25 mouse cellular contexts compared by ENCODE assay signal in the genomic region with DNA sequence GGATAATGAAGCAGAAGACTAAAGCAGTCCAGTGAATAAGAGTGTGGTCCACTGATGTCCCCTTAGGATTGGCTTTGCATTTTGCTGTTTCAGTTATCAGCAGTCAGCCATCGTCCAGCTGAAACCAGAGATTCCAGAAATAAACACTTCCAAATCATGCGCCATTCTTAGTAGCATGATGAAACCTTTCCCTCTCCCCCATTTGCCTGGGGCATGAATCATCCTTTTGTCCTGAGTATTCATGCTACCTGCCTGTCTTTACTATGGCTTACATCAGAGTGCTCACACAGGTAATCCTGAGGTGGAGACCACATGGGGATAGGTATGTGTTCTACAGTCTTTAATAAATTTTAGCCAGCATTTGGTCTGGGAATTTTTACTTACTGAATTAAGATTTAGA. TPM values are rescaled to one million over a fixed set of nuclear protein-coding genes. Genes with fewer than 3 reads are reported as not detected.
"Had no signal": no experiment of that assay in that cellular context is flagged by ENCODE, and none has a peak within 500 bp of the region (broad histone marks: within the 10 kb centered on the region; RNA-seq: fewer than 3 reads in every experiment).

No protein-coding gene starts in this region.

- H3K27ac ChIP-seq: layer of hippocampus, adult 2 months; limb, embryonic 10.5 days; limb, embryonic 13.5 days; liver, embryonic 12.5 days; liver, embryonic 15.5 days; lung, embryonic 15.5 days; midbrain, embryonic 12.5 days; midbrain, embryonic 15.5 days; neural tube, embryonic 13.5 days had no signal

- H3K36me3 ChIP-seq: liver, embryonic 12.5 days; liver, embryonic 15.5 days; lung, embryonic 15.5 days; midbrain, embryonic 12.5 days; midbrain, embryonic 15.5 days; neural tube, embryonic 13.5 days had no signal

- ATAC-seq: liver, embryonic 12.5 days; midbrain, embryonic 15.5 days had no signal

- H3K9me3 ChIP-seq: limb, embryonic 10.5 days; limb, embryonic 13.5 days; liver, embryonic 12.5 days; liver, embryonic 15.5 days; lung, embryonic 15.5 days; midbrain, embryonic 12.5 days; midbrain, embryonic 15.5 days had no signal

- H3K4me2 ChIP-seq: limb, embryonic 13.5 days; liver, embryonic 12.5 days; liver, embryonic 15.5 days; lung, embryonic 15.5 days; midbrain, embryonic 12.5 days; midbrain, embryonic 15.5 days; neural tube, embryonic 13.5 days had no signal

- H3K4me1 ChIP-seq: limb, embryonic 10.5 days; lung, embryonic 15.5 days; midbrain, embryonic 12.5 days; midbrain, embryonic 15.5 days; neural tube, embryonic 13.5 days had no signal

- H3K4me3 ChIP-seq: layer of hippocampus, adult 2 months; limb, embryonic 10.5 days; limb, embryonic 13.5 days; liver, embryonic 12.5 days; liver, embryonic 15.5 days; lung, embryonic 15.5 days; midbrain, embryonic 12.5 days; midbrain, embryonic 15.5 days; neural tube, embryonic 13.5 days had no signal

- DNase-seq: kidney, adult 9 months; kidney, postnatal 25 days; layer of hippocampus, adult 9-11 months; liver; lung, adult 18-20 months; lung, postnatal 10 days; lung, postnatal 36 days; retina, postnatal 1 day; thymus, adult 18-20 months; thymus, postnatal 36 days had no signal

- H3K27me3 ChIP-seq: limb, embryonic 13.5 days; liver, embryonic 12.5 days; liver, embryonic 15.5 days; lung, embryonic 15.5 days; midbrain, embryonic 12.5 days; midbrain, embryonic 15.5 days had no signal

- H3K9ac ChIP-seq: limb, embryonic 13.5 days; liver, embryonic 12.5 days; liver, embryonic 15.5 days; lung, embryonic 15.5 days; midbrain, embryonic 12.5 days; midbrain, embryonic 15.5 days; neural tube, embryonic 13.5 days had no signal

RNA-seq across cellular contexts. Expression of a gene that starts 49.7 kb away (rescaled TPM):
- polyA plus RNA-seq: kidney, postnatal 0 days; large intestine, adult 2 months; limb, embryonic 10.5 days; limb, embryonic 13.5 days; liver, embryonic 12.5 days; liver, embryonic 15.5 days; lung, embryonic 15.5 days; midbrain, embryonic 12.5 days; midbrain, embryonic 15.5 days; neural tube, embryonic 13.5 days; small intestine, adult 2 months; spleen, adult 2 months; stomach, embryonic 16.5 days; urinary bladder, adult 2 months had no signal

RNA-seq across cellular contexts. Expression of a gene that starts 54.6 kb away (rescaled TPM):
- polyA plus RNA-seq: large intestine, adult 2 months; midbrain, embryonic 15.5 days; neural tube, embryonic 13.5 days; small intestine, adult 2 months; spleen, adult 2 months; urinary bladder, adult 2 months had no signal
